Mouse (Mus musculus): ENCODE measurements around the gene Ppp2r5e.

The Ppp2r5e gene
- long read RNA-seq, experiment 1, full-length matches to known transcripts, result 4 of 34 reads
- long read RNA-seq, experiment 1, partial matches to known transcripts, result 19 of 34 reads
- long read RNA-seq, experiment 1, other reads (novel, unspliced or antisense), result 11 of 34 reads
- long read RNA-seq, experiment 2, full-length matches to known transcripts, result 3 of 24 reads
- long read RNA-seq, experiment 2, partial matches to known transcripts, result 12 of 24 reads
- long read RNA-seq, experiment 2, other reads (novel, unspliced or antisense), result 9 of 24 reads

DNA sequence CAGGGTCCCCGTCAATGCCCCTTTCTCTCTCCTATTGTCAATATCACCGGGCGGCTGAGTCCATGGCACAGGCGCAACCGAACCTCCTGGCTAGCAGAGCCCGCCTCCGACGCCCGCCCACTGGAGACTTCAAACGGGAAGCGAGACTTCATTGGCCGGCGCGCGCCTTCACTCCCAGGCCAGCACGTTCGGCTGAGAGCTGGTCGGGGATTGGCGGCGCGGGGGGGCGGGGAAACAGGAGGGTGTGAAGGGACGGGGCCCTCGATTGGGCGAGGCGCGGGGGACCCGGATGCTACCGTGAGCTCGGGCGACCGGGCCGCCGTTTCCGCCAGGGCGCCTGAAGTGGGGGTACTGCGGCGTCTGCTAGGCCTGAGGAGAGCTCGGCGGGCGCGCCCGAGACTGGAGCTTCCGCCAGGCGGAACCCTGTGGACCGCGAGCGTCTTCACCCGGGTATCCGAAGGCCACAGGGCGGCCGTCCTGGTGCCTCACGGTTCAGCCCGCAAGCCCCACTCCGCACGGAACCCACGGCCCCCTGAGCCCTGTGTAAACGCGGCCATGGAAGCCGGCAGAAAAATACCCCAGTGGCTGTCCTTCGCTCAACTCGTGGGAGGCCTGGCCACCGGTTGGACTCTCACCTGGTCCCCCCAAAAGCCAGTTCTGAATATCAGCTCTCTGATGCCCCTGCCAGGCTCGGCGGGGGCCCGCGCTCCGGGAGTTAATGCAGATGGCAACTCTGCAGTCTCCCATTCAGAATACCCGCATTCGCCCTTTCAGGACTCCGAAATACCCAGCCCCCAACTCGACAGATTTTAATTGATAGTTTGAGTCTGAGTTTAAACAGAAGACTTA lies at the start of gene Ppp2r5e:
Ppp2r5e (minus strand) TSS at position 92 of the 849 bp plus-strand sequence.
- intact Hi-C loops (cut with DNase I), result loop anchor here (5.0 kb wide), 2 partner anchors 71 to 129 kb away; partner anchors contain the start of gene Wdr89

DNA sequence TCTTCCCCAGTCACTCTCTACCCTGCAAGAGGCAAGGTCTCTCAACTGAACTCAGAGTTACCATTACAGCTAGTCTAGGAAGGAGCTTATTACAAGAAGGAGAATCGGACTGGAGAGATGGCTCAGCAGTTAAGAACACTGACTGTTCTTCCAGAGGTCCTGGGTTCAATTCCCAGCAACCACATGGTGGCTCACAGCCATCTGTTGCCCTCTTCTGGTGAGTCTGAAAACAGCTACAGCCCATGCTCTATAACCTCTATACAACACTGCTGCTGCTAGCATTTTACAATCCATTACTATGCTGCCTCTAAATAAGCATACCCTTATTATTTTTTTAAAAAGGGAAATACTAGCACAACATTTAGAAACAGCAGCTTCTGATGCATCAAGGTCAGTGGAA lies 49.7 kb upstream of the Ppp2r5e start:
- intact Hi-C loops (cut with DNase I), result loop anchor here (5.0 kb wide), 1 partner anchor 183 kb away; no protein-coding TSS in a partner anchor

DNA sequence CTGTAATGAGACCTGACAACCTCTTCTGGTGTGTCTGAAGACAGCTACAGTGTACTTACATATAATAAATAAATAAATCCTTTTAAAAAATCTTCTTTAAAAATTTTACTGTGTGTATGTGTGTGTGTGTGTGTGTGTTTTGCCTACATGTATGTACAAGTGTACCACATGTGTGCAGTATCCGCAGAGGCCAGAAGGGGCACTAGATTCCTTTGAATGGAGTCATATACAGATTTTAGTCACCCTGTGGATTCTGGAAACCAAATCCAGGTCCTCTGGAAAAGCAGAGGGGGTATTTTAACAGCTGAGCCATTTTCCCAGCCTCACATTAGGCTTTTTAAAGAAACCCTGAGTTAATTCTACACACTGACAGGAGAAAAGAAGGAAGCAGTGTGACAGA lies 45.7 kb upstream of the Ppp2r5e start:
- intact Hi-C loops (cut with DNase I), result no loop called here

DNA sequence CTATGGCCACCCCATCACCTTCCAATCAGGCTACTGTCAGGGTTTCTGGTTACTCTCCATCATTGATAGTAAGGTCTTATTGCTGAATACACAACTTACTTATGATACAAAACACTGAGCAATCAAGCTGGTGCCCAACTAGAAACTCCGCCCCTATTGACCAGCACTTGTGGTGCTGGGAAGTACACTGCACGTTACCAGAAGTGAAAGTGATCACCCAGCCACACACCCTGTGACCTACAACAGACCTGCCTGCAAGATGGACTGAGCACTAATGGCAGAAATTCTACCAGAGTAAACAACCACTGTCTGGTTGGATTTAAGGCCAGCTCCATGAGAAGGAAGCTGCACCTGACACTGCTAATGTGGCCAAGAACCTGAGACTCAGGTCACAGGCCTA lies 42.3 kb upstream of the Ppp2r5e start:
- intact Hi-C loops (cut with DNase I), result loop anchor here (5.0 kb wide), 1 partner anchor 46 kb away; no protein-coding TSS in a partner anchor

DNA sequence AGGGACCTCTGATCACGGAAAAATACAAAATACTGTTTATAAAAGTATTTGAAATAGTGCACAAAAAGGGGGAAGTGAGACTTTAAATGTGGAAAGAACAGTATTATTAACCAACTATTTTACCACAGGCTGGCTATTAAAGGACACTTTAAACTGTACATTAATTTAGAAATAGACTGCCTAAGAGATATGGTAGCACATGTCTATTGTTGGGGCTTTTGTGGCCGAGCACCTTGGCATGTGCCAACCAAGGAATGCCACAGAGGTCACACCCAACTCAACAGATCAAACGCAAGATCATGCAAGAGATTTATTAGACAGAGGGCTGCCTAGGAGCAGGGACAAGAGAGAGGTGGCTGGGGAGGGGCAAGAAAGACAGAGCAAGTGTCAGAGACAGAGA lies 41.1 kb upstream of the Ppp2r5e start:
- intact Hi-C loops (cut with DNase I), result loop anchor here (5.0 kb wide), 1 partner anchor 45 kb away; no protein-coding TSS in a partner anchor

DNA sequence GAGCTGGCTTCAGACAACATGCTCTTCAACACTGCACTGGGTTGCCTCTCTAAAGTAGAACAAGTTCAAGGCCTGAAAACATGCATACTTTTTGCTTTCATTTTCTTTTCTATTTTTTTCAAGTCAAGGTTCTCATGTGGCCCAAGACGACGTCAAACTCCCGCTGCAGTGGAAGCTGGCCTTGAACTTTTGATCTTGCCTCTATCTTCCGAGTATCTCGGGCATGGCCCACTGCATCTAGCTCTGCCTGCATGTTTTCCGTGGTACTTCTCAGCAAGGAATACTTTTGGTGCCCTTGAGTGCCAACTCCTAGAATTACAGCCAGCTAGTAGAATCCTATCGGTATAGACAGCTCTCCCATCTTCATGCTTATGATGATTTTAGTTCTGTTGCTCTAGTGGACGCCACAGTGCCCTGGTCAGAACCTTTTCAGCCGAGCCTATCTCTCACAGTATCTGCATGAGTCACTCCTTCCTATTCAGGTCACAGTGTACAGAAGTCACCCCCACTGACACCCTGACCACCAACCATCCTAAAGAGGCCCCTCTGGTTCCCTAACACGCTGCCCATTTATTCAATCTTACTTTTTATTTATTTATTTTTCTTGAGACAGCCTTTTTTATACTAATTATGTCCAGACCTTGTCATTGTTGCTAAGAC lies 39.9 kb upstream of the Ppp2r5e start:
- intact Hi-C loops (cut with DNase I), result loop anchor here (5.0 kb wide), 1 partner anchor 44 kb away; no protein-coding TSS in a partner anchor

DNA sequence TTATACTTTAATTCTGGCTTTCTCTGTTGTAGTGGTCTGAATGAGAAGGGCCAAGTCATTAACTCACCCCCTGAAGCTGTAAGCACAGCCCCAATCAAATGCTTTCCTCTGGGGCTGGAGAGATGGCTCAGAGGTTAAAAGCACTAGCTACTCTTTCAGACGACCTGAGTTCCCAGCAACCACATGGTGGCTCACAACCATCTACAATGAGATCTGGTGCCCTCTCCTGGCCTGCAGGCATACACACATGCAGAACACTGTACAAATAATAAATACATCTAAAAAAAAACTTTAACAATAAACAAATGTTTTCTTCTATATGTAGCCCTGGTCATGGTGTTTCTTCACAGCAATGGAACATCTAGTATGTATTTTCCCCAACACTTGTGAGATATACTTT lies 33.6 kb upstream of the Ppp2r5e start:
- intact Hi-C loops (cut with DNase I), result no loop called here

DNA sequence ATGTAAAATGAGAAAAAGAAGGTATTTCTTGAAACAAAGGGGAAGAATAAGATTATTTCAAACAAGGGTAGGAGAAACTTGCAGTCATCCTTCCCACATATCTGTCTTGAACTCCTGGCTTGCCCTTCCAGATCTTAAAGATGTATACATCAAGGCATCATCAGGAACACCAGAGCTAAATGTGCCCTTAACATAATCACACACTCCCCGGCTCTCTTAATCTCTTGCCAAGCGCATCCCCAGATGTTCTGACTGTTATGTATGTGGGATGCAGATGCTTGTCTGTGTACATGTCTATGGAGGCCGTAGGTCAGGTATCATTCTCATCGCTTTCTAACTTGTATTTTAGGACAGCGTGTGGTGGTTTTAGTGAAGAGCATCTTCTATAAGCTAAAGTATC lies 27.2 kb upstream of the Ppp2r5e start:
- intact Hi-C loops (cut with DNase I), result no loop called here

DNA sequence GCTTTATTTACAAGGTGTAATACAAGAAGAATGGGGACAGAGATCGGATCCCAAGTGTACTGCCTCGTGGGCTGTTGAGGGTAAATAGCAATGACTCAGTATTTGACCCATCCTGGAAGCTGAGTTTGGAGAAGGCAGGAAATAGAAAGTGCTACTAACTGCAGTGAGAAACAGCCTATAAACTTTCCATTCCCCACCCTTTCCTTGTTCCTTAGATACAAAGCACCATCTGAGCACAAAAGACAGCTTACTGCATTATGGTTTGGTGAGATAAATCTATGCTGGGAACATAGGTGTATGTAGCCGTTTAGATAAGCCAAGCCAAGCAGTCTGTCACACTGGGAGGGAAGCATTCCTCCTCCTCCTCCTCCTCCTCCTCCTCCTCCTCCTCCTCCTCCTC lies 26.8 kb upstream of the Ppp2r5e start:
- intact Hi-C loops (cut with DNase I), result no loop called here

DNA sequence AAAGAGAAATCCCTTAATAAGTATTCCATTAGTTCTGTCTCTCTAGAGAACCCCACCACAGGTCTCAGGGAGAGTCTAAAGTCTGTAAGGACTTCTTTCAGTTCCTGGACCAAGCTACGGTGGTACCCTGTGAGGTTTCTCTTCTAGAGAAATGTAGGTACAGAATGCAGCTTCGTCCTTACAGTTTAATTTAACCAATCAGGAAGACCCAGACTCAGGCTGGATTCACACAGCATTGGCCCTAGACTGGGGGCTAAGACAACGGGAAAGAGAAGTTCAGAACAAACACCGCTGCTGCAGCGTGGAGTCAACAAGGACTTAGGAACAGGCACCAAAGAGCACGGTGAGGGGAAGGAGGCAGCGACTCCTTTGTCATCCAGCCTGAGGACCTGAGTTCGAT lies 20.8 kb upstream of the Ppp2r5e start:
- intact Hi-C loops (cut with DNase I), result no loop called here

DNA sequence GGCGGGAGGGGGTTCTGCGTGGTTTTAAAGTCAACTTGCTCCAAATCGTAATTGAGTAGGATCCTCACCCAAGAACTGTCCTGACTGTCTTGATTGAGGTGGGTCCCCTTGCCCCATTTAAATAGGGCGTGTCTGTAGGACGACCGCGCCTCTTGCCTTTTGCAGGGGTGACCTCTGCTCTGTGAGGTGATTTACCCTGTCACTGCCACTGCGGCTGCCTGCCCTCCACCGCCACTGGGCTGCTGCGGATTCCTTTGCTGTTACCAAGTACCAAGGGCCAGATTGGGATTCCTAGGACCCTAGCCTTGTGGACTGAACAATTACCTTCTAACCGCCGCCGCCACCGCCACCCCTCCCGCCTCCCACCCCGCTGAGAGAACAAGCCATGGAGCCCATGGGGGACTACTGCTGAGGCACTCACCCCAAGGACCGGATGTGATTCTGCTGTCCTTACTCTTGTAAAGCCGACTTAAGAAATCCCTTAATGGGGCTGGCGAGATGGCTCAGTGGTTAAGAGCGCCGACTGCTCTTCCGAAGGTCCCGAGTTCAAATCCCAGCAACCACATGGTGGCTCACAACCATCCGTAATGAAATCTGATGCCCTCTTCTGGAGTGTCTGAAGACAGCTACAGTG lies 20.2 kb upstream of the Ppp2r5e start:
- intact Hi-C loops (cut with DNase I), result no loop called here

DNA sequence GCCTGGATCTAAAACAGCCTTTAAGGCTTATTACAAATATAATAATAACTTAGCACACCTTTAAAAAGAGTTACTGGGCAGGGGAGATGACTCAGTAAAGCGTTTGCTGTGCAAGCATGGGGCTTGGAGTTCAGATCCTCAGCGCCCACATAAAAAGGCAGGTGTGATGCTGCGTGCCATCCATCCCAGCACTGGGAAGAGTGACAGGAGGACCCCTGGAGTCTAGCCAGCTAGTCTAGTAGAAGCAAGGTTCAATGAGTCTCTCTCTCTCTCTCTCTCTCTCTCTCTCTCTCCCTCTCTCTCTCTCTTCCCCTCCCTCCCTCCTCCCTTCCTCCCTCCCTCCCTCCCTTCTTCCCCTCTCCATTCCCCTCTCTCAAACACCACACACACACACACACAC lies 19.5 kb upstream of the Ppp2r5e start:
- intact Hi-C loops (cut with DNase I), result no loop called here

DNA sequence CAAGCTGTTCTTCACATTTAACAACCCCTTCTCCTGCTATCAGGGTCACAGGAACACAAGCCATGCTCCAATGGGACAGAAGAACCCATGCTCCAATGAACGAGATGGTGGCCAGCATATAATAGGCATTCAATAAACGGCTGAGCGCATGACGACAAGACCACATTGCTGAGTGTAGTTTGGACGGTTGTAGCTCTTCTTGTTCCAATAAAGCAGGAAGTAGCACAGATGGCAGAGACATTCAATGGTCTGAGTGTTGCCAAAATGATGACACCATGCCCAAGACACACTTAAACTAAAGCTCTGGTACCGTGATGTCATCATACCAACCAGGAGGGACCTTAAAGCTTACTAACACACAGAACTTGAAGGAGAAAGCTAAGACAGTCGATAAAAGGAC lies 16.7 kb upstream of the Ppp2r5e start:
- intact Hi-C loops (cut with DNase I), result no loop called here

DNA sequence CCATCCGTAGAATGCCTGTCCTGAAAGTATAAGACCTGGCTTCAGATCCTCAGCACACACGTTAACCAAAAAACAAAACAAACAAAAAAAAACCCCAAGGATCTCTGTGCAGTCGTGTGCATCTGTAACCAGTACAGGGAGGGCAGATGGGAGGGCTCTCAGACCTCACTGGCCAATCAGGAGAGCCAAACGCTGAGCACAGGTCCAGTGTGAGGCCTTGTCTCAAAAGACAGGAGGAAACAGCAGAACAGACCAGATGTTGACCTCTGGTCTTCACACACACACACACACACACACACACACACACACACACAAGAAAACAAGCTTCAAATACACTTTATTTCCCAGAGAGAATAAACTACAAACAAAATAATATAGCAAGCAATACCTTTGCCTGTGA lies 3.4 kb upstream of the Ppp2r5e start:
- intact Hi-C loops (cut with DNase I), result loop anchor here (5.0 kb wide), 2 partner anchors 68 to 132 kb away; partner anchors contain the start of gene Wdr89

DNA sequence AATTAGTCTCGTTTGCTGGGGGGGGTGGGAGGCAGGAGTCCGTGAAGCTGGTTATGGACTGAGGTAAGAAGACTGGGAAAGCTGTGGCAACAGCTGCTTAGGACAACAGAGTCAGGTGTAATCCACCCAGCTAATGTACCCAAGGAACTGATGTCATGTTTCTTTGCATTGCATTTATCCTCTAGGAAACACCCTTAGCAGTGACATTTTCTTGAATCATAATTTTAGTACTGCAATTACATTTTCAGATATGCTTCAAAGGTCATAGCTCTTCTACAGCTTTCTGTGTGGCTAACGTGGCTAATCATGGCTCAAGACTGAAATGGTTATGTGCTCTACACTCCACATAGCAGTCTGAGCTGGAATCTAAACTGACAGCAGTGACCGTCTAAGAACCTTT lies 2.9 kb upstream of the Ppp2r5e start:
- intact Hi-C loops (cut with DNase I), result loop anchor here (5.0 kb wide), 2 partner anchors 68 to 132 kb away; partner anchors contain the start of gene Wdr89

DNA sequence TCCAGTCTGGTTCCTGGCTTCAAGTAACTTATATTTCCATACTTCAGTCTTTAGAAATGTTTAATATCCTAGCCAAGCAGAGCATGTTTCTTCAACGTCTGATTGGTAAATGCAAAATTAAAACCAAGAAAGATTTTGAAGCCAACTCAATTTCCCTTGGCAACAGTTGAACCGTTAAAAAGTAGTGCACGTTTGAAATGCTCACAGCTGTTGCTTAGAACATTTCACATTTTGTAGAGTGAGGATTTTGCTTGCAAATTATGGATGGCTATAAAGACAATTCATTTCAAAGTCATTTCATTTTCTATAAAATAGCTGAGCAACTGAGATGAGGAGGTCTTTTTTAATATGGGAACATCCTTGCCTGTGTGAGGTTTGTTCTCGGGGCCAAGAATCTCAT lies 1.7 kb upstream of the Ppp2r5e start:
- intact Hi-C loops (cut with DNase I), result loop anchor here (5.0 kb wide), 2 partner anchors 70 to 130 kb away; partner anchors contain the start of gene Wdr89

DNA sequence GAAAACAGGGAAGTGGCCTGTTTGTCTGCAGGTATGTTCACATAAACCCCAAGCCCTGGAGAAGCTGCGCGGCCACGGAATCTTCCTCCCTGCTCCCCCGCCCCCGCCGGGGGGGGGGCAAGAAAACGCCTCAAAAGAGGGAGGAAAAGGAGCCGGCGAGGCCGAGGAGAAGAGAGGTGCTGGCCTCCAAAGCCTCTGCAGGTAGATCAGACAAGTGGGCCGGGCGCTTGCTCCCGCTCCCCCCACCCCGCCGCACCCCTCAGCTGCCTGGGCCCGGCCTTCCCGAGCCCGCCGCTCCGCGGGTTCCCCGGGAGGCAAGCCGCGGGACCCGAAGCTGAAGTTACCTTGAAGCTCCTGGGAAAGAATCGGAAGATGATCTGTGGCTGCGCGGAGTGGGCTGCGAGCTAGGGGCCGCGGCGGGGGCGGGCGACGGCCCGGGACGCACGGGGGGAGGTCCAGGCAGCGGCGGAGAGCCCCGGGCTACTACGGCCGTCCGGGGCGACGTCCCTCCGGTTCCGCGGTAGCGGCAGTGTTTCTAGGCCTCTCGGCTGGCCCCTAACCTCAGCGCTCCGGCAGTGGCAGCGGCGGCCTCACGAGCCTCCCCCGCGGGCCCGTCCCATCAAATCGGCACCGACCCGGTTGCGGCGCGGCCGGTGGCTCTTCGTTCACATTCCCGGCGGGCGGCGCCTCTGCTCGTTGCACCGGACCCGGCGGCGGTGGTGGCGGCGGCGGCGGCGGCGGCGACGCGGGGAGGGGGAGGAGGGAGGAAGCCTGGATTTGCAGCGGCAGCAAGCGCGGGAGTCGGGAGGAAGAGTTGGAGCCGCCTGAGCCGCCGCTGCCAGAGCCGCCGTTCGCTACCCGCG lies 523 bp downstream of the Ppp2r5e start:
- intact Hi-C loops (cut with DNase I), result loop anchor here (5.0 kb wide), 2 partner anchors 72 to 128 kb away; partner anchors contain the start of gene Wdr89

DNA sequence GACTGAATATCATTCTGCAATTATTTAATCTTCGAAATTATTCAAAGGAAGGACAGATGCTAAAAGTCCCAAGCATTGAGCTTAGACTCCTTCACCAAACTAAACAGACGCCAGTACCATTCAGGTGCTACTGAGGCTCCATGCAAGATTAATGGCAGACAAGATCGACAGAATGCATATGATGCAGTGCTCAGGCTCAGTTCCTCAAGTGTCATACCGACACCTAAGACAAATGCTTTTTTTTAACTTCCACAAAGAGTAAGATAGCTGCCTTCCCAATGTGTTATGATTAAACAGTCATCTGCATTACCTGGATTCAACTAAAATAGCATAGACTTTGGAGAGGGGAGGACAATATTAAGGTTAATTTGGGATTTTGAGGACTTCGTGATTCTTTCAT lies 1.6 kb downstream of the Ppp2r5e start:
- intact Hi-C loops (cut with DNase I), result loop anchor here (5.0 kb wide), 1 partner anchor 43 kb away; no protein-coding TSS in a partner anchor

DNA sequence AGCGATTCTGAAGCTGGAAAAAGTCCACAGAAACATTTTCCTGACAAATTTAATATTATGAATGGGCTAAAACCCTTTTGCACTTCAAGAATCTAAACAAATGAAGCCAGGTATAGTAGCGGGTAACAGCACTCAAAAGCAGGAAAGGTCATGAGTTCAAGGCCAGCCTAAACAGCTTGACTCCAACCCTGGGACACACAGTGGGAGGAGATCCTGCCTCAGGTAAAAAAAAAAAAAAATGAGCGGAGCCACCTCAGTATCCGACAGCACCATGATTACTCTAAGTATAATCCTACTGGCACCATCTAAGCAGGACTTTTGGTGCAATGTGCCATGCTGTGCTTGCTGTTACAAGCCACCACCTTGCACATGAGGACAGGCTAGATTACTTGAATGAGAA lies 2.2 kb downstream of the Ppp2r5e start:
- intact Hi-C loops (cut with DNase I), result loop anchor here (5.0 kb wide), 1 partner anchor 43 kb away; no protein-coding TSS in a partner anchor

DNA sequence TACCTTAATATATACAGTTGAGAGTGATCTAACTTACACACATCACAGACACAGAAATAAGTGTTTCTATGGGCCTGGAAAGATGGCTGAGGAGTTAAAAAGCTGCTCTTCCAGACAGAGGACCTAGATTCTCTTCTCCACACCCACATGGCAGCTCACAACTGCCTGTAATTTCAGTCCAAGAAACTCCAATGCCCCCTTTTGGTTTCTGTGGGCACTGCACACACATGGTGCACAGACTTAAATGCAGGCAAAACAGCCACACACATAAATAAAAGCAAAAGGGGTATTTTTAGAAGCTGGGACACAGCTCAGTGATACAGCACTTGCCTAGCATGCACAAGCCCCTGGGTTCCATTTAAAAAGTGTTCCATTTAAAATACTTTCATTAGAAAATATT lies 8.5 kb downstream of the Ppp2r5e start:
- intact Hi-C loops (cut with DNase I), result no loop called here
